Mouse (Mus musculus) layer of hippocampus, adult 9-10 months (tissue): ENCODE results near the gene Cpa4.

Experiments
- DNase-seq: peaks from one replicate; pipeline ENCODE4 v3.0.0; 2022; ENCODE audit warnings: low spot score

Gene Cpa4

GRCm38 (mm10) chr6:30628152-30628551 is 60.0 kb downstream of the Cpa4 start:
- DNase-seq: no peak

GRCm38 (mm10) chr6:30629989-30630388 is 61.8 kb downstream of the Cpa4 start:
- no peak for DNase-seq

GRCm38 (mm10) chr6:30635361-30635862 is 67.2 kb downstream of the Cpa4 start:
- DNase-seq: no peak

- DNase-seq: no peak
Observed at GRCm38 (mm10) chr6:30636186-30636842, 68.1 kb downstream of the Cpa4 start.

GRCm38 (mm10) chr6:30638674-30639268 is 70.6 kb downstream of the Cpa4 start, which contains the start of gene Cpa1:
Gene Cpa1, plus strand, starts transcription at chr6:30639218.
- no peak for DNase-seq
